Mouse (Mus musculus): Measurements from ENCODE around the gene Bcl11b.

GRCm38 (mm10) chr12:107934831-107935437 lies 68.5 kb downstream of the Bcl11b start:
- TF ChIP-seq CTCF (IDR thresholded peaks at IDR 0.05; ENCODE audit: extremely low read depth, insufficient read depth, insufficient read length, insufficient replicate concordance) (no peak), POLR2A (IDR thresholded peaks at IDR 0.05; ENCODE audit: low read depth, low read length) (no peak)

Data from spleen, adult 2 months (tissue).